Mouse (Mus musculus) urinary bladder, postnatal 10 days (tissue): ENCODE measurements at regions not wholly inside any gene's neighbourhood (a gene's known extent, or its start where the extent isn't known, plus 50 kb on each side); places are given as distances from the start of the nearest gene placed in this dataset.

ENCODE experiments used
- DNase-seq: peaks from one replicate; pipeline ENCODE4 v3.0.0; 2022; ENCODE audit warnings: low spot score

GRCm38 (mm10) chr16:85977102-85977501, 75.5 kb upstream of the Adamts5 start:
- no peak for DNase-seq

- no peak for DNase-seq
These were observed 65.3 kb upstream of the Adamts5 start for GRCm38 (mm10) chr16:85966892-85967444.

GRCm38 (mm10) chr16:85966251-85966650, 64.6 kb upstream of the Adamts5 start:
- no peak for DNase-seq

- DNase-seq, result no peak
These were observed 63.0 kb upstream of the Adamts5 start for GRCm38 (mm10) chr16:85964352-85965210.

- DNase-seq, result no peak
These were observed 54.5 kb upstream of the Adamts5 start for GRCm38 (mm10) chr16:85956006-85956562.

- DNase-seq, result no peak
These were observed 50.0 kb upstream of the Adamts5 start for GRCm38 (mm10) chr16:85951628-85952027.
